Mouse (Mus musculus) myocyte (in vitro differentiated cells): ENCODE data around the gene Tcam1.

Experiments used
- CEBPB ChIP-seq: IDR thresholded peaks from 2 replicates; pipeline ENCODE4 v1.6.1; 2011; ENCODE audit warnings: mild to moderate bottlenecking, moderate library complexity; ENCODE audit not compliant: poor library complexity, insufficient read depth, severe bottlenecking
- E2F4 ChIP-seq: IDR thresholded peaks from one replicate; pipeline ENCODE4 v1.6.1; 2011; ENCODE audit warnings: mild to moderate bottlenecking, control low read depth, moderate library complexity; ENCODE audit not compliant: insufficient read depth
- MAX ChIP-seq: IDR thresholded peaks from one replicate; pipeline ENCODE4 v1.6.1; 2011; ENCODE audit warnings: low read depth, mild to moderate bottlenecking, control low read depth
- MYOD1 ChIP-seq, 3 experiments: IDR thresholded peaks; one replicate each; pipeline ENCODE4 v1.6.1; 2011; ENCODE audit warnings: control low read depth in 2 of 3, low read depth in 2 of 3, mild to moderate bottlenecking in 2 of 3, moderate library complexity in 1 of 3; ENCODE audit not compliant: insufficient read length in 2 of 3, control insufficient read depth in 1 of 3
- MYOG ChIP-seq, 3 experiments: IDR thresholded peaks; one replicate each; pipeline ENCODE4 v1.6.1; 2011; ENCODE audit warnings: control low read depth in 2 of 3, low read depth in 2 of 3, mild to moderate bottlenecking in 2 of 3; ENCODE audit not compliant: insufficient read length in 2 of 3, control insufficient read depth in 1 of 3, insufficient read depth in 1 of 3
- POLR2A ChIP-seq: IDR thresholded peaks from one replicate; pipeline ENCODE4 v1.6.1; 2011; ENCODE audit warnings: low read depth, mild to moderate bottlenecking, control low read depth, moderate library complexity; ENCODE audit not compliant: insufficient read length
- POLR2AphosphoS2 ChIP-seq: IDR thresholded peaks from one replicate; pipeline ENCODE4 v1.6.1; 2011; ENCODE audit warnings: low read depth, control low read depth; ENCODE audit not compliant: insufficient read length
- SRF ChIP-seq: IDR thresholded peaks from one replicate; pipeline ENCODE4 v1.6.1; 2011; ENCODE audit warnings: low read depth; ENCODE audit not compliant: control insufficient read depth, insufficient read length
- TCF12 ChIP-seq: IDR thresholded peaks from one replicate; pipeline ENCODE4 v1.6.1; 2011; ENCODE audit warnings: mild to moderate bottlenecking, control low read depth; ENCODE audit not compliant: poor library complexity, insufficient read depth, severe bottlenecking
- USF1 ChIP-seq: IDR thresholded peaks from one replicate; pipeline ENCODE4 v1.6.1; 2011; ENCODE audit warnings: low read depth, mild to moderate bottlenecking, control low read depth, moderate library complexity

GRCm38 (mm10) chr11:106282452-106282851 lies 6.0 kb downstream of the Tcam1 start:
- TF ChIP-seq POLR2AphosphoS2, result no peak
- no peak for TF ChIP-seq TCF12
- TF ChIP-seq E2F4, result no peak
- peak; percentile 35; the same call in 1 of the 2 replicates for TF ChIP-seq CEBPB
- TF ChIP-seq POLR2A, result no peak
- no peak for TF ChIP-seq MYOG (IDR thresholded peaks at IDR 0.05; ENCODE audit: control insufficient read depth in 1 of 3, insufficient read depth in 1 of 3, insufficient read length in 2 of 3, low read depth in 2 of 3)
- no peak for TF ChIP-seq MYOD1 (IDR thresholded peaks at IDR 0.05; ENCODE audit: control insufficient read depth in 1 of 3, insufficient read length in 2 of 3, low read depth in 2 of 3)
- TF ChIP-seq USF1, result no peak
- TF ChIP-seq SRF, result no peak
- no peak for TF ChIP-seq MAX
